In genomic region chr13:35741620-35742421, GRCm38 (mm10) we compare ENCODE assay signal across 8 mouse cellular contexts.
DNase-seq lines count a peak whose midpoint lies in the region; ATAC-seq and TF ChIP-seq lines count a peak whose summit lies in the region.

No protein-coding gene starts in this region.

- no peaks in the 10 kb centered on the region for H3K9me3 ChIP-seq in heart, embryonic 10.5 days
- peaks cover 9% of the 10 kb centered on the region; the same call in 1 of the 2 replicates for H3K9me3 ChIP-seq in kidney, embryonic 15.5 days (replicated peaks)
- no peaks in the 10 kb centered on the region for H3K9me3 ChIP-seq in liver, embryonic 13.5 days (replicated peaks)
- H3K9me3 ChIP-seq in neural tube, embryonic 12.5 days: peaks cover 7% of the 10 kb centered on the region; the same call in 1 of the 2 replicates
- H3K9me3 ChIP-seq in stomach, postnatal 0 days (ENCODE audit: control insufficient read depth, low read length): 0 out of 2 replicates have a peak, but pooled peaks cover 3% of the 10 kb centered on the region

- DNase-seq in 416B (ENCODE audit: low read depth): peak; percentile 63
- peak; percentile 59 for DNase-seq in adrenal gland, adult 18-20 months (ENCODE audit: low spot score in 2 of 2)
- DNase-seq in heart, embryonic 10.5 days (ENCODE audit: low spot score): peak; percentile 82
- DNase-seq in liver, embryonic 13.5 days: peak; percentile 43
- DNase-seq in stomach, postnatal 0 days (ENCODE audit: low spot score): no peak

- H3K4me2 ChIP-seq in kidney, embryonic 15.5 days: peak overlapping the region; percentile 83
- H3K4me2 ChIP-seq in liver, embryonic 13.5 days: peak overlapping the region; percentile 98
- peak overlapping the region; percentile 75 for H3K4me2 ChIP-seq in neural tube, embryonic 12.5 days (replicated peaks)
- peak overlapping the region; percentile 91 for H3K4me2 ChIP-seq in stomach, postnatal 0 days (replicated peaks; ENCODE audit: low read depth)

- H3K4me1 ChIP-seq in embryonic fibroblast, embryonic 13.5 days (ENCODE audit: control insufficient read depth, insufficient read depth, low read length): no peaks in the 10 kb centered on the region
- H3K4me1 ChIP-seq in heart, embryonic 10.5 days: peaks cover 22% of the 10 kb centered on the region
- peaks cover 21% of the 10 kb centered on the region for H3K4me1 ChIP-seq in kidney, embryonic 15.5 days
- H3K4me1 ChIP-seq in liver, embryonic 13.5 days (replicated peaks): peaks cover 57% of the 10 kb centered on the region
- peaks cover 8% of the 10 kb centered on the region; the same call in 1 of the 2 replicates for H3K4me1 ChIP-seq in neural tube, embryonic 12.5 days
- H3K4me1 ChIP-seq in stomach, postnatal 0 days (replicated peaks; ENCODE audit: control insufficient read depth, insufficient read depth): peaks cover 6% of the 10 kb centered on the region; the same call in 1 of the 2 replicates

- H3K27ac ChIP-seq in embryonic fibroblast, embryonic 13.5 days (ENCODE audit: insufficient read depth, low read length): peak overlapping the region; percentile 18; the same call in 1 of the 2 replicates
- peak overlapping the region; percentile 96 for H3K27ac ChIP-seq in heart, embryonic 10.5 days
- H3K27ac ChIP-seq in kidney, embryonic 15.5 days: peak overlapping the region; percentile 95
- H3K27ac ChIP-seq in liver, embryonic 13.5 days: peak overlapping the region; percentile 96
- peak overlapping the region; percentile 81 for H3K27ac ChIP-seq in neural tube, embryonic 12.5 days
- H3K27ac ChIP-seq in stomach, postnatal 0 days (replicated peaks): peak overlapping the region; percentile 96

- ATAC-seq in kidney, embryonic 15.5 days (replicated peaks; ENCODE audit: low FRiP score): peak; percentile 78
- peak; percentile 61 for ATAC-seq in liver, embryonic 13.5 days (ENCODE audit: low read depth)
- peak; percentile 83 for ATAC-seq in neural tube, embryonic 12.5 days (ENCODE audit: low FRiP score, low read depth)
- peak; percentile 77 for ATAC-seq in stomach, postnatal 0 days (ENCODE audit: low FRiP score, low TSS enrichment)

- TF ChIP-seq EP300 in stomach, postnatal 0 days (optimal IDR thresholded peaks at IDR 0.05): no peak

- no peak for TF ChIP-seq CTCF in embryonic fibroblast, embryonic 13.5 days (IDR thresholded peaks at IDR 0.05; ENCODE audit: borderline replicate concordance, insufficient read depth, low read length)
- TF ChIP-seq CTCF in stomach, postnatal 0 days (IDR thresholded peaks at IDR 0.05; ENCODE audit: low read depth): no peak

- H3K27me3 ChIP-seq in heart, embryonic 10.5 days (ENCODE audit: insufficient read depth, poor library complexity, severe bottlenecking): peaks cover 26% of the 10 kb centered on the region
- peaks cover 19% of the 10 kb centered on the region for H3K27me3 ChIP-seq in kidney, embryonic 15.5 days
- H3K27me3 ChIP-seq in liver, embryonic 13.5 days: no peaks in the 10 kb centered on the region; the same call in 1 of the 2 replicates
- peaks cover 29% of the 10 kb centered on the region for H3K27me3 ChIP-seq in neural tube, embryonic 12.5 days (replicated peaks)
- H3K27me3 ChIP-seq in stomach, postnatal 0 days (ENCODE audit: control insufficient read depth, insufficient read depth, low read length): no peaks in the 10 kb centered on the region

- peak overlapping the region; percentile 55 for H3K4me3 ChIP-seq in embryonic fibroblast, embryonic 13.5 days (ENCODE audit: insufficient read depth, low read length)
- peak overlapping the region; percentile 92 for H3K4me3 ChIP-seq in heart, embryonic 10.5 days
- H3K4me3 ChIP-seq in kidney, embryonic 15.5 days (replicated peaks): peak overlapping the region; percentile 95
- H3K4me3 ChIP-seq in liver, embryonic 13.5 days (replicated peaks): peak overlapping the region; percentile 99
- peak overlapping the region; percentile 92 for H3K4me3 ChIP-seq in neural tube, embryonic 12.5 days
- H3K4me3 ChIP-seq in stomach, postnatal 0 days (ENCODE audit: low read depth, low read length): peak overlapping the region; percentile 92

- H3K36me3 ChIP-seq in heart, embryonic 10.5 days: peaks cover 12% of the 10 kb centered on the region
- H3K36me3 ChIP-seq in kidney, embryonic 15.5 days: peaks cover 13% of the 10 kb centered on the region
- H3K36me3 ChIP-seq in liver, embryonic 13.5 days: 0 out of 2 replicates have a peak, but pooled peaks cover 4% of the 10 kb centered on the region
- no peaks in the 10 kb centered on the region for H3K36me3 ChIP-seq in neural tube, embryonic 12.5 days
- H3K36me3 ChIP-seq in stomach, postnatal 0 days (ENCODE audit: control insufficient read depth, insufficient read depth, low read length): no peaks in the 10 kb centered on the region

- no peak; the same call in 1 of the 2 replicates for TF ChIP-seq POLR2A in embryonic fibroblast, embryonic 13.5 days (IDR thresholded peaks at IDR 0.05; ENCODE audit: low read depth, low read length)

- WGBS in heart, embryonic 10.5 days: under 1% methylated on average over 85 of the region's 93 CpGs
- WGBS in kidney, embryonic 15.5 days: under 1% methylated on average over 88 of the region's 93 CpGs
- under 1% methylated on average over 83 of the region's 93 CpGs for WGBS in liver, embryonic 13.5 days (ENCODE audit: insufficient replicate concordance)
- under 1% methylated on average over 88 of the region's 93 CpGs for WGBS in neural tube, embryonic 12.5 days
- WGBS in stomach, postnatal 0 days: under 1% methylated on average over 60 of the region's 93 CpGs

- peak overlapping the region; percentile 94 for H3K9ac ChIP-seq in kidney, embryonic 15.5 days
- peak overlapping the region; percentile 99 for H3K9ac ChIP-seq in liver, embryonic 13.5 days
- peak overlapping the region; percentile 90 for H3K9ac ChIP-seq in neural tube, embryonic 12.5 days
- H3K9ac ChIP-seq in stomach, postnatal 0 days (ENCODE audit: low read length): peak overlapping the region; percentile 93

Comparison
In these comparisons a context has a peak if more than half of its experiments do, and no peak if none do; other contexts are left out.
1. H3K27ac ChIP-seq: peak in every context shown above with its lines; median percentile 96 in heart, embryonic 10.5 days; 96 in liver, embryonic 13.5 days; 96 in stomach, postnatal 0 days; 95 in kidney, embryonic 15.5 days; 81 in neural tube, embryonic 12.5 days; 18 in embryonic fibroblast, embryonic 13.5 days.